Mouse (Mus musculus) retina, postnatal 1 day (tissue): Measurements from ENCODE around the gene Kif16b.
A peak's percentile ranks its signal among the peaks of the same experiment; 100 is the strongest.
"Not testable (repeated sequence)": the region's sequence is repeated elsewhere in the genome, so short reads cannot be mapped to it uniquely, and the experiment has no call there.

Source experiments
- DNase-seq: peaks from one replicate; pipeline ENCODE4 v3.0.0-alpha.2; 2012

Kif16b gene

GRCm38 (mm10) chr2:142589403-142590283 is 311.7 kb downstream of the Kif16b start:
- DNase-seq, result peak; percentile 74

DNA sequence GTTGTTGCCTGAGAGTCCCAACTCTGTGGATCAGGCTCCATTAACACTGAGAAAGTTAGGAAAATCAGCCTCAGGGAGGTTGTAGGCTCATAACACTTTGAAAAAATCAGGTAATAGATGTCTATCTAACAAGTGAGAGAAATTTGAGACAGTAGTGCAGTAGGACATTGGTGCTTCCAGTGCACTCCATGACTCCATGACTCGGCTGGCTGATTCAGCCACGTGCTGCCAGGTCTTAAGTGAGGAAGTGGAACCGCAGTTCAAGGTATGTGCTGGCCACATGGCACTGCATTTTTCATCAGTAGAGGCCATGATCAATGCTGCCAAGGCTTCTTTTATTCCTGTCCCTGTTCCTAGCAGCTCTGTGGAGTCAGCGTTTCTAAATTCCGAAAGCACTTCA is 315.5 kb downstream of the Kif16b start:
- no peak for DNase-seq

- no peak for DNase-seq
Measured at GRCm38 (mm10) chr2:142584851-142585737, 316.2 kb downstream of the Kif16b start.

- no peak for DNase-seq
Measured at GRCm38 (mm10) chr2:142580449-142580848, 320.9 kb downstream of the Kif16b start.

- DNase-seq, result not testable (repeated sequence)
Measured at GRCm38 (mm10) chr2:142577414-142577813, 323.9 kb downstream of the Kif16b start.

DNA sequence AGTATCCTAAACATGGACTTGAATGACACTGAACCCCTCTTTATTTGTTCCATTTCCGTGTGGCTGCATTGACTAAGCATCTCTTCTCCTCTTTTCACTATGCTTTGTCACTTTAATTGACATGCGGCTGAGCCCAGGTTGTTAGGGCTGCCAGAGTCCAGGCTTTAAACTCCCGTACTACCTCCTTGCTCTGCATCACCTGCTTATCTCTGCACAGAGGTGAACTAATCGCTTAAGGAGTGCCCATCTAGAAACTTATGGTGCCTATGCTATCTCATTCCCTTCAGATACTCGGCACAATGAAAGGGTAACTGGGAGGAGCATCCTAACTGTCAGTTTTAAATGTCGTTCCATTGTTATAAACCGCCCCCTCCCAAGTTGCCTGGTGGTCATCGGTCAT is 331.6 kb downstream of the Kif16b start:
- no peak for DNase-seq
